Mouse (Mus musculus) MEL (cell line): ENCODE measurements around the gene Crybb2. TPM values are rescaled to one million over a fixed set of nuclear protein-coding genes. Genes with fewer than 3 reads are reported as not detected.
"Not testable (repeated sequence)": the region's sequence is repeated elsewhere in the genome, so short reads cannot be mapped to it uniquely, and the experiment has no call there.

Experiments
- DNase-seq: peaks from one replicate; pipeline ENCODE4 v3.0.0; 2011; ENCODE audit warnings: low read depth, low spot score
- H3K27ac ChIP-seq: 2 replicates; pipeline ENCODE4 v1.5.1; 2012; ENCODE audit warnings: low read depth, mild to moderate bottlenecking, control low read depth, low read length, moderate library complexity; ENCODE audit not compliant: control insufficient read depth
- H3K27me3 ChIP-seq, 2 experiments: fragments of 150-350 bp in 1 of 2; sonication (generic) in 1 of 2; 2 replicates each; pipeline ENCODE4 v1.6.1; 2012; ENCODE audit warnings: low read length in 2 of 2, mild to moderate bottlenecking in 2 of 2, improper control_type of control experiment in 1 of 2, moderate library complexity in 1 of 2; ENCODE audit not compliant: insufficient read depth in 2 of 2, control insufficient read depth in 1 of 2
- H3K36me3 ChIP-seq, 2 experiments: 2 replicates each; pipeline ENCODE4 v1.6.1; 2012 to 2014; ENCODE audit warnings: low read length in 2 of 2, improper control_type of control experiment in 1 of 2, inconsistent platforms in 1 of 2, mild to moderate bottlenecking in 1 of 2; ENCODE audit not compliant: insufficient read depth in 2 of 2, control insufficient read depth in 1 of 2
- H3K4me1 ChIP-seq, 2 experiments: fragments of 150-350 bp in 1 of 2; sonication (generic) in 1 of 2; 2 replicates each; pipeline ENCODE4 v1.6.1; 2012; ENCODE audit warnings: low read length in 2 of 2, improper control_type of control experiment in 1 of 2, mild to moderate bottlenecking in 1 of 2; ENCODE audit not compliant: insufficient read depth in 2 of 2, control insufficient read depth in 1 of 2
- H3K4me3 ChIP-seq, 2 experiments: fragments of 150-350 bp in 1 of 2; sonication (generic) in 1 of 2; 2 replicates each; pipeline ENCODE4 v1.5.1; 2012; ENCODE audit warnings: low read depth in 2 of 2, low read length in 2 of 2, mild to moderate bottlenecking in 2 of 2, moderate library complexity in 2 of 2, control low read depth in 1 of 2, improper control_type of control experiment in 1 of 2; ENCODE audit not compliant: control insufficient read depth in 1 of 2, insufficient read depth in 1 of 2
- H3K79me2 ChIP-seq: 2 replicates; pipeline ENCODE4 v1.6.1; 2012; ENCODE audit warnings: mild to moderate bottlenecking, low read length, moderate library complexity; ENCODE audit not compliant: control insufficient read depth, poor library complexity, insufficient read depth
- H3K9ac ChIP-seq: 2 replicates; pipeline ENCODE4 v1.6.1; 2012; ENCODE audit warnings: low read depth, mild to moderate bottlenecking, control low read depth, low read length, moderate library complexity; ENCODE audit not compliant: control insufficient read depth, poor library complexity, severe bottlenecking
- H3K9me3 ChIP-seq: fragments of 150-350 bp; sonication (generic); replicated peaks from 2 replicates; pipeline ENCODE4 v1.6.1; 2012; ENCODE audit warnings: mild to moderate bottlenecking, low read length, improper control_type of control experiment, moderate library complexity; ENCODE audit not compliant: insufficient read depth
- CHD2 ChIP-seq: IDR thresholded peaks from 2 replicates; pipeline ENCODE4 v1.6.1; 2011; ENCODE audit warnings: low read length, improper control_type of control experiment
- CTCF ChIP-seq, 3 experiments: IDR thresholded peaks in 2 of 3; conservative IDR thresholded peaks in 1 of 3; 2 replicates each; pipeline ENCODE4 v1.5.1; 2011 to 2012; ENCODE audit warnings: low read length in 3 of 3, low read depth in 2 of 3, mild to moderate bottlenecking in 2 of 3, improper control_type of control experiment in 1 of 3, inconsistent platforms in 1 of 3, mixed read lengths in 1 of 3, moderate library complexity in 1 of 3; ENCODE audit not compliant: control insufficient read depth in 1 of 3, insufficient read depth in 1 of 3, poor library complexity in 1 of 3, severe bottlenecking in 1 of 3
- ELF1 ChIP-seq: IDR thresholded peaks from 2 replicates; pipeline ENCODE4 v1.6.1; 2014; ENCODE audit warnings: low read depth, mild to moderate bottlenecking, inconsistent platforms, low read length, improper control_type of control experiment, moderate library complexity
- EP300 ChIP-seq, 2 experiments: IDR thresholded peaks; 2 replicates each; pipeline ENCODE4 v1.6.1; 2011; ENCODE audit warnings: improper control_type of control experiment in 2 of 2, low read length in 2 of 2, low read depth in 1 of 2, mild to moderate bottlenecking in 1 of 2
- ETS1 ChIP-seq: IDR thresholded peaks from 2 replicates; pipeline ENCODE4 v1.6.1; 2012; ENCODE audit warnings: low read depth, mild to moderate bottlenecking, inconsistent platforms, low read length, improper control_type of control experiment, moderate library complexity
- GATA1 ChIP-seq: IDR thresholded peaks from 2 replicates; pipeline ENCODE4 v1.6.1; 2011; ENCODE audit warnings: low read depth, low read length, improper control_type of control experiment
- HCFC1 ChIP-seq: IDR thresholded peaks from 2 replicates; pipeline ENCODE4 v1.6.1; 2012; ENCODE audit warnings: low read depth, mild to moderate bottlenecking, inconsistent platforms, low read length, improper control_type of control experiment, moderate library complexity
- MAFK ChIP-seq: IDR thresholded peaks from 2 replicates; pipeline ENCODE4 v1.6.1; 2011; ENCODE audit warnings: low read depth, mild to moderate bottlenecking, low read length, improper control_type of control experiment, borderline replicate concordance
- MAZ ChIP-seq: IDR thresholded peaks from 2 replicates; pipeline ENCODE4 v1.6.1; 2012; ENCODE audit warnings: low read depth, mild to moderate bottlenecking, inconsistent platforms, low read length, improper control_type of control experiment
- MXI1 ChIP-seq: IDR thresholded peaks from 2 replicates; pipeline ENCODE4 v1.6.1; 2011; ENCODE audit warnings: mild to moderate bottlenecking, low read depth, low read length, improper control_type of control experiment
- MYB ChIP-seq: IDR thresholded peaks from 2 replicates; pipeline ENCODE4 v1.6.1; 2011; ENCODE audit warnings: mild to moderate bottlenecking, low read depth, low read length, improper control_type of control experiment
- MYC ChIP-seq: IDR thresholded peaks from 2 replicates; pipeline ENCODE4 v1.6.1; 2011; ENCODE audit warnings: low read depth, mild to moderate bottlenecking, low read length, improper control_type of control experiment, moderate library complexity
- POLR2AphosphoS5 ChIP-seq: IDR thresholded peaks from 2 replicates; pipeline ENCODE4 v1.6.1; 2012; ENCODE audit warnings: low read depth, borderline replicate concordance, mild to moderate bottlenecking, inconsistent platforms, low read length, moderate library complexity, mixed read lengths
- RAD21 ChIP-seq: IDR thresholded peaks from 2 replicates; pipeline ENCODE4 v1.6.1; 2011; ENCODE audit warnings: mild to moderate bottlenecking, low read depth, low read length, improper control_type of control experiment
- RCOR1 ChIP-seq: IDR thresholded peaks from 2 replicates; pipeline ENCODE4 v1.6.1; 2012; ENCODE audit warnings: low read depth, mild to moderate bottlenecking, inconsistent platforms, low read length, improper control_type of control experiment
- SMC3 ChIP-seq: IDR thresholded peaks from 2 replicates; pipeline ENCODE4 v1.6.1; 2011; ENCODE audit warnings: low read depth, low read length, improper control_type of control experiment
- TBP ChIP-seq: IDR thresholded peaks from 2 replicates; pipeline ENCODE4 v1.8.0; 2011; ENCODE audit warnings: low read depth, low read length, improper control_type of control experiment
- TCF12 ChIP-seq: IDR thresholded peaks from 2 replicates; pipeline ENCODE4 v1.6.1; 2014; ENCODE audit warnings: low read depth, mild to moderate bottlenecking, inconsistent platforms, low read length, improper control_type of control experiment, moderate library complexity
- UBTF ChIP-seq: IDR thresholded peaks from 2 replicates; pipeline ENCODE4 v1.6.1; 2012; ENCODE audit warnings: low read depth, mild to moderate bottlenecking, inconsistent platforms, low read length, improper control_type of control experiment, moderate library complexity, borderline replicate concordance; ENCODE audit not compliant: insufficient read depth
- ZKSCAN1 ChIP-seq: IDR thresholded peaks from 2 replicates; pipeline ENCODE4 v1.6.1; 2012; ENCODE audit warnings: low read depth, mild to moderate bottlenecking, inconsistent platforms, low read length, improper control_type of control experiment, moderate library complexity
- ZMIZ1 ChIP-seq: IDR thresholded peaks from 2 replicates; pipeline ENCODE4 v1.6.1; 2012; ENCODE audit warnings: low read depth, mild to moderate bottlenecking, inconsistent platforms, low read length, improper control_type of control experiment, moderate library complexity
- polyA plus RNA-seq, 2 experiments: library from polyadenylated mRNA; stranded (reverse) in 1 of 2; unstranded in 1 of 2; fragments of >175 nt in 1 of 2; fragments of >200 nt in 1 of 2; gene quantifications; 2 replicates each; pipeline versions ENCODE4 v1.2.1 to v1.2.4; 2012; ENCODE audit warnings: low replicate concordance in 2 of 2, low read depth in 1 of 2; ENCODE audit not compliant: insufficient read length in 2 of 2, insufficient read depth in 1 of 2, missing spikeins in 1 of 2
- total RNA-seq: library from RNA; depleted of rRNA; stranded (reverse); fragments of 300-350 nt; gene quantifications from 2 replicates; pipeline ENCODE4 v1.2.3, GENCODE M21; 2012

Crybb2 gene
- total and polyA plus RNA-seq, 3 experiments = not detected

DNA sequence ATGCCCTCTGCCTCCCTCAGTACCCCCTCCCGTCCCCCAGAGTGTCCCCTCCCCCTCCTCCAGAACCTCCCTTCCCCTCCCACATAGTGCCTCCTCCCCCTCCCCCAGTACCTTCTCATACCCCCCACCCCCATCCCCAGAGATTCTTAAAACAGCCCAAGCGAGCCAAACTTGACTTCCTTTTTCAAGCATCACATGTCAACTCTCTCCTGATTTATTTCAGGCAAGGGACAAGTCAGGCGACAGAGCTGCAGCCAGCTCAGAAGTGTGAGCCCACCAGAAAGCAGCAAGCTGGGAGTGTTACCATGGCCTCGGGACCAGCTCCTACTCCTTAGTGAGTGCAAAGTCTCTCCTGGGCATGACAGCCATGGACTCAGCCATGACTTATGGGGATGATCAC lies 41.4 kb upstream of the Crybb2 start:
- Histone ChIP-seq H3K9me3 (no peaks in the 10 kb centered on the region), H3K27ac (no peak overlapping the region), H3K79me2 (no peaks in the 10 kb centered on the region), H3K4me3 (no peak overlapping the region), H3K27me3 (no peaks in the 10 kb centered on the region), H3K36me3 (no peaks in the 10 kb centered on the region), H3K4me1 (no peaks in the 10 kb centered on the region), H3K9ac (no peak overlapping the region)
- DNase-seq = no peak
- TF ChIP-seq ELF1 (no peak), MXI1 (no peak), ZKSCAN1 (no peak), RAD21 (no peak), UBTF (no peak)

DNA sequence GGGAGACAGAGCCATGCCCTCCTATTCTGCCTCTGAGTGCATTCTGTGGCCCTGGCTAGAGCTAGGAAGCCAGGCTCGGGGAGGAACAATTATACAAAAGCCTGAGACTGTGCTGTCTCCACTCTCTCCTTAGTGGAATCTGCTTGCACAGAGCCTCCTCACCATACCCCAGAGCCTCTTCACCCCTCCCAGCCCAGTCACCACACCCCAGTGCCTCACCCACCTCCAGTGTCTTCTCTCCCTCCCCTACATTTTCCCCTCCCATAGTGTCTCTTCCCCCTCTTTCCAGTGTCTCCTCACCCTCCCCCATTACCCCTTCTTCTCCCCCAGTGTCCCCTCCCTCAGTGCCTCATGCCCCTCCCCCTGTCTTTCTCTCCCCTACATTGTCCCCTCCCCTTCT lies 41.0 kb upstream of the Crybb2 start:
- no peaks in the 10 kb centered on the region for H3K27me3 ChIP-seq
- no peaks in the 10 kb centered on the region for H3K36me3 ChIP-seq
- DNase-seq = no peak
- H3K9me3 ChIP-seq = no peaks in the 10 kb centered on the region
- no peaks in the 10 kb centered on the region for H3K4me1 ChIP-seq
- no peak overlapping the region for H3K9ac ChIP-seq
- H3K27ac ChIP-seq = no peak overlapping the region
- no peak for TF ChIP-seq ELF1
- H3K4me3 ChIP-seq = no peak overlapping the region
- no peaks in the 10 kb centered on the region for H3K79me2 ChIP-seq

DNA sequence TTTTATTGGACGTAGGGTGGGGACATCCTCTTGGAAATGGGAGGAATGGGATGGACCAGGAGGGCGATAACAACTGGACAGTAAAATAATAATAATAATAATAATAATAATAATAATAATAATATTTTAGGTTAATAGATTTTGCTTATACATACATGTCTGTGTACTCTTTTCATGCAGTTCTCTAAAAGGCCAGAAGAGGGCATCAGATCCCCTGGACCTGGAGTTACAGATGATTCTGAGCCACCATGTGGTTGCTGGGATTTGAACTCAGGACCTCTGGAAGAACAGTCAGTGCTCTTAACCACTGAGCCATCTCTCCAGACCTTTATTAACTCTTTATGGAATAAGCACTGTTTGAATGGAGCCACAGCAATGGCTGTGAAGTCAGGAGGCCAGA lies 39.7 kb upstream of the Crybb2 start:
- H3K36me3 ChIP-seq, H3K4me3 ChIP-seq, H3K9ac ChIP-seq, H3K27me3 ChIP-seq, H3K9me3 ChIP-seq, H3K79me2 ChIP-seq, H3K4me1 ChIP-seq, DNase-seq, H3K27ac ChIP-seq: not testable (repeated sequence)
- TF ChIP-seq CTCF (IDR thresholded peaks at IDR 0.05 in 2 of 3, conservative IDR thresholded peaks at IDR 0.05 in 1 of 3; ENCODE audit: control insufficient read depth in 1 of 3, insufficient read depth in 1 of 3, low read depth in 2 of 3, low read length in 3 of 3, poor library complexity in 1 of 3, severe bottlenecking in 1 of 3) = peak in 1 of 3 experiments; percentile 2; a peak in 1 of 6 replicates

DNA sequence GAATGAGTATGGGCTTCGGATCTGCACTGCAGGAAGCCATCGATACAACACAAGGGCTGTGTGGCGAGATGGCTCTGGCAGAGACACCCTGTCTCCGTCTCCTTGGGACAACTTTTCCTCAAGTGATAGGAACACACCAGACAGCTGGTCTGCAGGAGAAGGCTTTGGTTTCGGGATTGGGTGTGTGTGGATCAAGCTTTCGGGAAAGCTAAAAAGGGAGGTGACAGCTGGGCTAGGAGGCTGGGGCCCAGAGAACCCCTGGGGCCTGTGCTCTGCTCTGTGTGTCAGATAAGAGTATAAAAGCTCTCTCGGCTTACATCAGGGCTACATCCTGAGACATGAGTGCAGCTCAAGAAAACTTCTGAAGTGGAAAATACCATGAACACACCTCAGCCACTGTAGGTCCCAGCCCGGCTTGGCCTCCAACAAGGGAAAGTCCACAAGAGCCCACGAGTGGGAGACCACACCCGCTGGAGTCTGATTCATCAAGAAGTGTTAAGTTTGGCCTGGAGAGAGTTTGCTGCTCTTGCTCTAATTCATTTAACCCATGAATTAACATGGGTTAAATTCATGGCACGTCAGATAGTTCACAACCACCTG lies 38.3 kb upstream of the Crybb2 start:
- DNase-seq = no peak
- Histone ChIP-seq H3K27me3 (no peaks in the 10 kb centered on the region), H3K79me2 (no peaks in the 10 kb centered on the region), H3K4me1 (no peaks in the 10 kb centered on the region), H3K9me3 (no peaks in the 10 kb centered on the region), H3K27ac (no peak overlapping the region), H3K36me3 (no peaks in the 10 kb centered on the region), H3K4me3 (no peak overlapping the region), H3K9ac (no peak overlapping the region)
- TF ChIP-seq MAZ = no peak
- TF ChIP-seq ETS1 = no peak
- TF ChIP-seq GATA1 = no peak
- TF ChIP-seq MYC = no peak
- TF ChIP-seq ZKSCAN1 = no peak
- no peak for TF ChIP-seq MYB
- no peak for TF ChIP-seq ZMIZ1
- TF ChIP-seq TBP = no peak
- TF ChIP-seq RCOR1 = no peak
- TF ChIP-seq MAFK = no peak
- no peak for TF ChIP-seq HCFC1
- TF ChIP-seq TCF12 = no peak
- TF ChIP-seq CHD2 = no peak
- no peak for TF ChIP-seq SMC3
- no peak for TF ChIP-seq EP300 (IDR thresholded peaks at IDR 0.05; ENCODE audit: low read depth in 1 of 2, low read length in 2 of 2)
- TF ChIP-seq POLR2AphosphoS5 = no peak
- no peak for TF ChIP-seq MXI1
